Mouse (Mus musculus) heart, embryonic 10.5 days (tissue): Measurements from ENCODE around the gene Ankrd54. TPM values are rescaled to one million over a fixed set of nuclear protein-coding genes. Genes with fewer than 3 reads are reported as not detected.

ENCODE experiments used
- DNase-seq: peaks from one replicate; pipeline ENCODE4 v3.0.0-alpha.2; 2017; ENCODE audit warnings: low spot score
- H3K27ac ChIP-seq: fragments of 300-500 bp; sonication (generic); 2 replicates; pipeline ENCODE4 v1.5.1; 2016; ENCODE audit warnings: mild to moderate bottlenecking
- H3K27me3 ChIP-seq: fragments of 300-500 bp; sonication (generic); 2 replicates; pipeline ENCODE4 v1.6.1; 2016; ENCODE audit warnings: mild to moderate bottlenecking; ENCODE audit not compliant: poor library complexity, insufficient read depth, severe bottlenecking
- H3K36me3 ChIP-seq: fragments of 300-500 bp; sonication (generic); 2 replicates; pipeline ENCODE4 v1.6.1; 2016; ENCODE audit warnings: mild to moderate bottlenecking, moderate library complexity
- H3K4me1 ChIP-seq: fragments of 300-500 bp; sonication (generic); 2 replicates; pipeline ENCODE4 v1.6.1; 2016; ENCODE audit warnings: mild to moderate bottlenecking
- H3K4me3 ChIP-seq: fragments of 300-500 bp; sonication (generic); 2 replicates; pipeline ENCODE4 v1.5.1; 2016; ENCODE audit warnings: mild to moderate bottlenecking, moderate library complexity
- H3K9me3 ChIP-seq: fragments of 300-500 bp; sonication (generic); 2 replicates; pipeline ENCODE4 v1.6.1; 2016; ENCODE audit warnings: mild to moderate bottlenecking, moderate library complexity
- WGBS: fragments of 180-500 bp; shearing (Covaris S2); methylation state at CpG from one replicate; pipeline ENCODE4 v1.1.7; 2016; 5-methylcytosine and 5-hydroxymethylcytosine counted together
- polyA plus RNA-seq: library from polyadenylated mRNA; unstranded; fragments of >200 nt; fragmentation: Nextera tagmentation; extraction: Ambion mirVana; gene quantifications from 2 replicates; pipeline ENCODE4 v1.2.1, GENCODE M21; 2016

The Ankrd54 gene
- polyA plus RNA-seq, 1 experiment from 2014 or later: 48.7 TPM

DNA sequence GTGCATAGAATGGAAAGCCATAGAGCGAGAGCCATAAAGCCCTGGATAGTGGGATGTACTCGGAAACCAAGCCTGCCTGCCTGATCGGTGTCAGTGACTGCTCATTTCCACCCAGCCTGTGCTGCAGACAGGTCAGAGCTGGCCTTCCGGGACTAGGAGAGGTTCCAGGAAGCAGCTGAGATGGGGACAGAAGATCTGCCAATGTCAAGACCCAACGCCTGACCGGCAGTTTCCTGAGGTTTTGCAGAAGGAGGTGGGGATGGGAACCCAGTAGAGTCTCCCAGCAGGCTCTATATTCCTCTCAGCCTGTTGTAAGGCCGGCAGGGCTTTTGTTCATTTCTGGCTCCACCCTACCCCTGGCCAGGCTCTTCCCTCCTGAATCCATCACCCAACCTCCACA is 36.2 kb upstream of the Ankrd54 start:
- Histone ChIP-seq H3K4me1 (peaks cover 71% of the 10 kb centered on the region), H3K9me3 (no peaks in the 10 kb centered on the region), H3K4me3 (no peak overlapping the region), H3K27me3 (no peaks in the 10 kb centered on the region), H3K27ac (peak overlapping the region; percentile 91), H3K36me3 (peaks cover 21% of the 10 kb centered on the region)
- DNase-seq: no peak
- WGBS: 39% methylated on average over 7 of the region's 7 CpGs

DNA sequence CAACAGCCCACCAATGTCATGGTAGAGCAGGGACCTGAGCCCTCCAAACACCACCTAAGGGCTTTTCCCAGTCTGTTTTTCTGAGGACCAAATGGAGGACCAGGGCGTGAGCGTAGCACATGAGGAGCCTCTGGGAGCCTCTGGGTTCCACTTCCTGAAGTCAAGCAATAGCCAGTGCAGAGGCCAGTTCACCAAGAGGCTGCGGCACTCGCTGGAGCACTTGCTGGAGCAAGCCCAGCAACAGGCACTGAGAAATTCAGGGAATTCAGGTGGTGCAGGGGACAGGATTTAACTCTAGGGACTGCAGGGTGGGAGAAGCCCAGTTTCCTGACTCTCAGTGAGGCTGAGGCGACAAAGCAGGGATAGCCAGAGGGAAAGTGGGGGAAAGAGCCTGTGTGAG is 35.5 kb upstream of the Ankrd54 start:
- WGBS: 48% methylated on average over 5 of the region's 5 CpGs
- peaks cover 71% of the 10 kb centered on the region for H3K4me1 ChIP-seq
- no peaks in the 10 kb centered on the region for H3K9me3 ChIP-seq
- H3K27me3 ChIP-seq: no peaks in the 10 kb centered on the region
- H3K27ac ChIP-seq: peak overlapping the region; percentile 91
- H3K4me3 ChIP-seq: 0 out of 2 replicates have a peak overlapping the region, but pooled peaks have one; percentile 10
- no peak for DNase-seq
- H3K36me3 ChIP-seq: peaks cover 27% of the 10 kb centered on the region

GRCm38 (mm10) chr15:79097611-79098025 is 34.9 kb upstream of the Ankrd54 start:
- Histone ChIP-seq H3K27ac (peak overlapping the region; percentile 91), H3K27me3 (no peaks in the 10 kb centered on the region), H3K9me3 (no peaks in the 10 kb centered on the region), H3K36me3 (peaks cover 33% of the 10 kb centered on the region), H3K4me3 (peak overlapping the region; percentile 10; the same call in 1 of the 2 replicates), H3K4me1 (peaks cover 71% of the 10 kb centered on the region)
- DNase-seq: peak; percentile 85
- WGBS: 18% methylated on average over 6 of the region's 6 CpGs

- H3K9me3 ChIP-seq: no peaks in the 10 kb centered on the region
- peaks cover 66% of the 10 kb centered on the region for H3K4me1 ChIP-seq
- DNase-seq: no peak
- peak overlapping the region; percentile 91 for H3K27ac ChIP-seq
- H3K27me3 ChIP-seq: no peaks in the 10 kb centered on the region
- 19% methylated on average over 2 of the region's 2 CpGs for WGBS
- H3K4me3 ChIP-seq: peak overlapping the region; percentile 10; the same call in 1 of the 2 replicates
- peaks cover 38% of the 10 kb centered on the region for H3K36me3 ChIP-seq
Measured at GRCm38 (mm10) chr15:79097135-79097534, 34.4 kb upstream of the Ankrd54 start.

DNA sequence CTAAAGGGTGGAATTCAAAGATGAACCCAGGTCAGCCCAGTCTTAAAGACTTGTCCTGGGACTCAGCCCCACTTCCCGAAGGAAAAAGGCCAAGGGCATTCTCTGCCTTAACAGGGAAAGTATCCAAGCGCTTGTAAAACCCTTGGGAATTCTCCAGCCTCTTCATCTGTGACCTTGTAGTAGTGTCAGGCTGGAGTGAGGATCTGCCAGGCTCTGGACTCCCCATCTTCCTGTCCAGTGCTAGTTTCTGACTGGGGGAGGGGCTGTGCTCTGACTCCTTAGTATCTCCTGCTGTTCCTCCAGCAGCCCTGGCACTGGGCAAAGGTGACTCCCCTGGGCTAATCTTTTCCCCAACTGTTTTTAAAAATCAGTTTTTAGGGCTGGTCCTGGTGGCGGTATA is 33.9 kb upstream of the Ankrd54 start:
- H3K9me3 ChIP-seq: no peaks in the 10 kb centered on the region
- peaks cover 60% of the 10 kb centered on the region for H3K4me1 ChIP-seq
- WGBS: 43% methylated on average over 3 of the region's 3 CpGs
- no peaks in the 10 kb centered on the region for H3K27me3 ChIP-seq
- no peak overlapping the region for H3K4me3 ChIP-seq
- no peak for DNase-seq
- peaks cover 44% of the 10 kb centered on the region for H3K36me3 ChIP-seq
- peak overlapping the region; percentile 91 for H3K27ac ChIP-seq

- Histone ChIP-seq H3K9me3 (no peaks in the 10 kb centered on the region), H3K27me3 (no peaks in the 10 kb centered on the region), H3K4me3 (no peak overlapping the region), H3K4me1 (peaks cover 50% of the 10 kb centered on the region), H3K27ac (no peak overlapping the region), H3K36me3 (peaks cover 55% of the 10 kb centered on the region)
- DNase-seq: no peak
- 89% methylated on average over 5 of the region's 5 CpGs for WGBS
Measured at GRCm38 (mm10) chr15:79095483-79095882, 32.8 kb upstream of the Ankrd54 start.

GRCm38 (mm10) chr15:79093083-79093839 is 30.6 kb upstream of the Ankrd54 start:
- Histone ChIP-seq H3K9me3 (no peaks in the 10 kb centered on the region), H3K4me3 (no peak overlapping the region), H3K4me1 (peaks cover 29% of the 10 kb centered on the region), H3K27me3 (no peaks in the 10 kb centered on the region), H3K27ac (no peak overlapping the region), H3K36me3 (peaks cover 77% of the 10 kb centered on the region)
- DNase-seq: no peak
- 58% methylated on average over 7 of the region's 7 CpGs for WGBS

- Histone ChIP-seq H3K9me3 (no peaks in the 10 kb centered on the region), H3K4me1 (peaks cover 20% of the 10 kb centered on the region), H3K4me3 (no peak overlapping the region), H3K27me3 (no peaks in the 10 kb centered on the region), H3K36me3 (peaks cover 85% of the 10 kb centered on the region), H3K27ac (no peak overlapping the region)
- WGBS: 93% methylated on average over 6 of the region's 6 CpGs
- DNase-seq: no peak
Measured at GRCm38 (mm10) chr15:79092284-79092683, 29.6 kb upstream of the Ankrd54 start.

- H3K36me3 ChIP-seq: peaks cover 82% of the 10 kb centered on the region
- H3K4me3 ChIP-seq: no peak overlapping the region
- H3K27ac ChIP-seq: no peak overlapping the region
- H3K4me1 ChIP-seq: peaks cover 10% of the 10 kb centered on the region
- H3K9me3 ChIP-seq: no peaks in the 10 kb centered on the region
- 96% methylated on average over 7 of the region's 7 CpGs for WGBS
- no peaks in the 10 kb centered on the region for H3K27me3 ChIP-seq
- no peak for DNase-seq
Measured at GRCm38 (mm10) chr15:79079567-79079966, 16.9 kb upstream of the Ankrd54 start.

DNA sequence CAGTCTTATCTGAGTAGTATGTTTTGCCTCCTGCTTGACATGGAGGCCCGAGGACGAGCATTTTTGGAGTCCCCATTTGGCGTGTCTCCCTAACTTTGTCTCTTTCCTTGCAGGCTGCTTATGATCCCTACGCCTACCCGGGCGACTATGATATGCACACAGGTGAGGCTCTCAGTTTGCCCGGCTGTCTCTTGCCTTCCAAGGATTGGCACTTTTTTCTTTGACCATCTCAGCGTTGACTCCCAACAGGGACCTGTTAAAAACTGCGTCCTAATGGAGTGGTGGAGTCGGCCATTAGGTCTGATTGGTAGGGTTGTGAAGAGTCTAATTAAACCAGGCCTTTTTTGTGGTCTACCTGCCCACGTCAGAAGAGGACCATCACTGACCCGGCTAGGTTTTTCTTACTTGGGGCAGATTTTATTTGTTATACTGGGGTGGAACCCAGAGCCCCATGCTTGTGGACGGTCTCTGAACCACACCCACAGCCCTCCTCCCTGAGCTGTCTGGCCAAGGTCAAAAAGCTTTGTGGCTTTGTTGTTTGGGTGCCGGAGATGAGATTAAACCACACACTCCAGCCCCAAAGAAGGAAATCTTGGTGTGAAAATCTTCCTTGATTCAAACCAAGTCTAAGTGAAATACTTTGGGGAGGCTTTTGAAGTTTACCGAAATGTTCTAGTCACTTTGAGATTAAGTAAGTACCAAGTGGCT is 13.1 kb upstream of the Ankrd54 start:
- H3K27me3 ChIP-seq: no peaks in the 10 kb centered on the region
- peak overlapping the region; percentile 97 for H3K4me3 ChIP-seq
- peaks cover 45% of the 10 kb centered on the region for H3K36me3 ChIP-seq
- no peak for DNase-seq
- peak overlapping the region; percentile 90 for H3K27ac ChIP-seq
- no peaks in the 10 kb centered on the region for H3K9me3 ChIP-seq
- peaks cover 14% of the 10 kb centered on the region for H3K4me1 ChIP-seq
- WGBS: 38% methylated on average over 15 of the region's 15 CpGs

GRCm38 (mm10) chr15:79074913-79075532 is 12.3 kb upstream of the Ankrd54 start, which contains the start of gene Eif3l:
Gene Eif3l, plus strand, starts transcription at chr15:79075179.
- peaks cover 37% of the 10 kb centered on the region for H3K36me3 ChIP-seq
- H3K27ac ChIP-seq: peak within 1 kb of the TSS; percentile 90
- under 1% methylated on average over 49 of the region's 49 CpGs for WGBS
- H3K9me3 ChIP-seq: no peaks in the 10 kb centered on the region
- H3K4me1 ChIP-seq: peaks cover 14% of the 10 kb centered on the region
- peak; percentile 96 for DNase-seq
- H3K27me3 ChIP-seq: no peaks in the 10 kb centered on the region; the same call in 1 of the 2 replicates
- peak within 1 kb of the TSS; percentile 97 for H3K4me3 ChIP-seq

GRCm38 (mm10) chr15:79074446-79074845 is 11.8 kb upstream of the Ankrd54 start:
- Histone ChIP-seq H3K4me3 (peak overlapping the region; percentile 97), H3K36me3 (peaks cover 31% of the 10 kb centered on the region), H3K27me3 (no peaks in the 10 kb centered on the region; the same call in 1 of the 2 replicates), H3K4me1 (peaks cover 14% of the 10 kb centered on the region), H3K9me3 (no peaks in the 10 kb centered on the region), H3K27ac (peak overlapping the region; percentile 90)
- DNase-seq: no peak
- 33% methylated on average over 10 of the region's 10 CpGs for WGBS

DNA sequence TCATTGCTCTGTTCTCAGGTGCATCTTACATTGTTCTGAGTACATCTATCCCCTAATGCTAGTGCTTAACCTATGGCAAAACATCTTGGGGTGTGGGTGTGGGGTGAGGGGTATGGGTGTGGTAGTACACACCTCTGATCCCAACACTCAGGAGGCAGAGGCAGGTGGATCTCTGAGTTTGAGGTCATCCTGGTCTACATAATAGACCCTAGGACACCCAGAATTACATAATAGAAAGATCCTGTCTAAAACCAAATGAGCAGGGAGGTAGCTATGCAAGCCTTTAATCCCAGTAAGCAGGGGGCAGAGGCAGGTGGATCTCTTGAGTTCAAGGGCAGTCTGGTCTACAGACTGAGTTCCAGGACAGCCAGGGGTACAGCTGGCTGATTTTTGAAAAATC is 11.1 kb upstream of the Ankrd54 start:
- H3K4me1 ChIP-seq: peaks cover 14% of the 10 kb centered on the region
- no peak for DNase-seq
- H3K36me3 ChIP-seq: peaks cover 24% of the 10 kb centered on the region
- no peak overlapping the region for H3K27ac ChIP-seq
- no peak overlapping the region for H3K4me3 ChIP-seq
- H3K27me3 ChIP-seq: no peaks in the 10 kb centered on the region; the same call in 1 of the 2 replicates
- no peaks in the 10 kb centered on the region for H3K9me3 ChIP-seq
